Mouse (Mus musculus): Measurements from ENCODE around the gene Nrros.
A peak's percentile ranks its signal among the peaks of the same experiment; 100 is the strongest.

Nrros gene

GRCm38 (mm10) chr16:32165281-32165821 is at the start of gene Nrros:
TSS of gene Nrros (minus strand) at chr16:32165594.
- DNase-seq (ENCODE audit: low spot score): peak; percentile 76

GRCm38 (mm10) chr16:32214804-32215576 is 49.6 kb upstream of the Nrros start:
- no peak for DNase-seq (ENCODE audit: low spot score)

GRCm38 (mm10) chr16:32214156-32214555 is 48.8 kb upstream of the Nrros start:
- no peak for DNase-seq (ENCODE audit: low spot score)

- DNase-seq (ENCODE audit: low spot score): no peak
These were observed 39.5 kb upstream of the Nrros start for GRCm38 (mm10) chr16:32204902-32205301.

- DNase-seq (ENCODE audit: low spot score): peak; percentile 79
These were observed 37.3 kb upstream of the Nrros start for GRCm38 (mm10) chr16:32202681-32203080.

- DNase-seq (ENCODE audit: low spot score): peak; percentile 24
These were observed 35.6 kb upstream of the Nrros start for GRCm38 (mm10) chr16:32201004-32201325.

GRCm38 (mm10) chr16:32200256-32201003 is 35.0 kb upstream of the Nrros start:
- peak; percentile 61 for DNase-seq (ENCODE audit: low spot score)

GRCm38 (mm10) chr16:32190011-32190441 is 24.6 kb upstream of the Nrros start:
- DNase-seq (ENCODE audit: low spot score): peak; percentile 72

GRCm38 (mm10) chr16:32189109-32189508 is 23.7 kb upstream of the Nrros start:
- peak; percentile 64 for DNase-seq (ENCODE audit: low spot score)

GRCm38 (mm10) chr16:32186056-32186455 is 20.7 kb upstream of the Nrros start:
- DNase-seq (ENCODE audit: low spot score): no peak

GRCm38 (mm10) chr16:32179333-32179901 is 14.0 kb upstream of the Nrros start, which contains the start of gene Bex6:
TSS of gene Bex6 (plus strand) at chr16:32179823.
- no peak for DNase-seq (ENCODE audit: low spot score)

GRCm38 (mm10) chr16:32176896-32177686 is 11.7 kb upstream of the Nrros start:
- DNase-seq (ENCODE audit: low spot score): peak; percentile 48

GRCm38 (mm10) chr16:32175029-32175428 is 9.6 kb upstream of the Nrros start:
- no peak for DNase-seq (ENCODE audit: low spot score)

GRCm38 (mm10) chr16:32174340-32175005 is 9.1 kb upstream of the Nrros start:
- DNase-seq (ENCODE audit: low spot score): no peak

GRCm38 (mm10) chr16:32173401-32173800 is 8.0 kb upstream of the Nrros start:
- no peak for DNase-seq (ENCODE audit: low spot score)

- no peak for DNase-seq (ENCODE audit: low spot score)
These were observed 5.8 kb upstream of the Nrros start for GRCm38 (mm10) chr16:32171031-32171731.

- DNase-seq (ENCODE audit: low spot score): no peak
These were observed 2.6 kb upstream of the Nrros start for GRCm38 (mm10) chr16:32167819-32168545.

GRCm38 (mm10) chr16:32164396-32165027 is 882 bp downstream of the Nrros start:
- no peak for DNase-seq (ENCODE audit: low spot score)

- no peak for DNase-seq (ENCODE audit: low spot score)
These were observed 1.5 kb downstream of the Nrros start for GRCm38 (mm10) chr16:32163891-32164290.

Measured in lung, postnatal 25 days (tissue).